In genomic region chr9:106821050-106821617, GRCm38 (mm10) we compare ENCODE assay signal across 7 mouse cellular contexts. TPM values are rescaled to one million over a fixed set of nuclear protein-coding genes. Genes with fewer than 3 reads are reported as not detected.
DNase-seq lines count a peak whose midpoint lies in the region; ATAC-seq and TF ChIP-seq lines count a peak whose summit lies in the region.

No protein-coding gene starts in this region.

- H3K4me1 ChIP-seq in spleen, adult 2 months (ENCODE audit: control insufficient read depth, insufficient read depth, insufficient read length): peaks cover 2% of the 10 kb centered on the region; the same call in 1 of the 2 replicates
- no peaks in the 10 kb centered on the region for H3K4me1 ChIP-seq in hindbrain, embryonic 11.5 days (replicated peaks; ENCODE audit: control insufficient read depth, insufficient read depth, low read length)
- no peaks in the 10 kb centered on the region for H3K4me1 ChIP-seq in lung, postnatal 0 days (ENCODE audit: insufficient read depth, low read depth, low read length)

- H3K27me3 ChIP-seq in spleen, adult 2 months (ENCODE audit: control insufficient read depth, insufficient read depth, low read length): no peaks in the 10 kb centered on the region
- no peaks in the 10 kb centered on the region for H3K27me3 ChIP-seq in hindbrain, embryonic 11.5 days (ENCODE audit: control insufficient read depth, insufficient read depth, low read length)
- no peaks in the 10 kb centered on the region for H3K27me3 ChIP-seq in lung, postnatal 0 days (replicated peaks; ENCODE audit: insufficient read depth, low read length)

- H3K27ac ChIP-seq in spleen, adult 2 months (ENCODE audit: insufficient read depth, low read length): 0 out of 2 replicates have a peak overlapping the region, but pooled peaks have one; percentile 19
- no peak overlapping the region for H3K27ac ChIP-seq in hindbrain, embryonic 11.5 days (ENCODE audit: low read depth, low read length)
- no peak overlapping the region for H3K27ac ChIP-seq in lung, postnatal 0 days (ENCODE audit: low read length)

- no peak for TF ChIP-seq CTCF in spleen, adult 2 months (IDR thresholded peaks at IDR 0.05; ENCODE audit: extremely low read depth, insufficient read depth, insufficient read length, insufficient replicate concordance)
- TF ChIP-seq CTCF in lung, postnatal 0 days (IDR thresholded peaks at IDR 0.05): no peak

- 9% methylated on average over 15 of the region's 15 CpGs for WGBS in spleen, adult 2 months
- WGBS in hindbrain, embryonic 11.5 days: 53% methylated on average over 15 of the region's 15 CpGs
- 40% methylated on average over 15 of the region's 15 CpGs for WGBS in lung, postnatal 0 days

- DNase-seq in spleen, adult 2 months (ENCODE audit: low read depth in 1 of 2, low spot score in 2 of 2): no peak
- no peak for DNase-seq in spleen, postnatal 4 days (ENCODE audit: low spot score in 2 of 2)
- DNase-seq in embryo, embryonic 11 days: peak; percentile 2
- peak; percentile 20 for DNase-seq in hindbrain, embryonic 11.5 days (ENCODE audit: low spot score)
- peak; percentile 28 for DNase-seq in lung, postnatal 0 days (ENCODE audit: low spot score)
- DNase-seq in yolk sac, embryonic 10.5 days (ENCODE audit: low spot score): peak; percentile 8
- DNase-seq in urinary bladder, postnatal 25 days (ENCODE audit: low spot score): no peak

- H3K4me2 ChIP-seq in hindbrain, embryonic 11.5 days (replicated peaks; ENCODE audit: low read depth, low read length): peak overlapping the region; percentile 40
- H3K4me2 ChIP-seq in lung, postnatal 0 days (replicated peaks; ENCODE audit: low read depth, low read length): peak overlapping the region; percentile 64

- H3K9ac ChIP-seq in hindbrain, embryonic 11.5 days (ENCODE audit: low read depth, low read length): peak overlapping the region; percentile 56
- peak overlapping the region; percentile 33 for H3K9ac ChIP-seq in lung, postnatal 0 days (replicated peaks; ENCODE audit: low read depth)

- H3K9me3 ChIP-seq in hindbrain, embryonic 11.5 days (ENCODE audit: control insufficient read depth, low read length): no peaks in the 10 kb centered on the region
- H3K9me3 ChIP-seq in lung, postnatal 0 days (ENCODE audit: low read length): no peaks in the 10 kb centered on the region

- H3K4me3 ChIP-seq in spleen, adult 2 months (ENCODE audit: extremely low read depth, insufficient read depth, insufficient read length): peak overlapping the region; percentile 62
- peak overlapping the region; percentile 95 for H3K4me3 ChIP-seq in hindbrain, embryonic 11.5 days (ENCODE audit: low read depth, low read length)
- H3K4me3 ChIP-seq in lung, postnatal 0 days (ENCODE audit: low read depth, low read length): peak overlapping the region; percentile 94

- ATAC-seq in hindbrain, embryonic 11.5 days (ENCODE audit: low FRiP score): no peak
- ATAC-seq in lung, postnatal 0 days: no peak

- H3K36me3 ChIP-seq in spleen, adult 2 months (ENCODE audit: control insufficient read depth, insufficient read depth, low read length): no peaks in the 10 kb centered on the region
- H3K36me3 ChIP-seq in hindbrain, embryonic 11.5 days (ENCODE audit: control insufficient read depth, insufficient read depth, low read length): no peaks in the 10 kb centered on the region
- no peaks in the 10 kb centered on the region for H3K36me3 ChIP-seq in lung, postnatal 0 days (ENCODE audit: insufficient read depth, low read length)

- no peak for TF ChIP-seq EP300 in lung, postnatal 0 days (IDR thresholded peaks at IDR 0.05)

- no peak for TF ChIP-seq POLR2A in spleen, adult 2 months (IDR thresholded peaks at IDR 0.05; ENCODE audit: low read depth, low read length)

RNA-seq across cellular contexts. Expression of gene Dcaf1, which starts 0.5 kb away (rescaled TPM):
- 7.5 and 8.5 TPM in 2 replicates for polyA plus RNA-seq in spleen, adult 2 months (2012; rRNA removed)
- 30.4 and 32.1 TPM in 2 replicates for polyA plus RNA-seq in hindbrain, embryonic 11.5 days (2014; fragmentation: Nextera tagmentation; extraction: Ambion mirVana)
- 5.9 and 7.2 TPM in 2 replicates for polyA plus RNA-seq in lung, postnatal 0 days (2015; fragmentation: Nextera tagmentation; extraction: Ambion mirVana)

RNA-seq across cellular contexts. Expression of gene Rad54l2, which starts 32.1 kb away (rescaled TPM):
- 22.9 and 30.5 TPM in 2 replicates for polyA plus RNA-seq in spleen, adult 2 months (2012; rRNA removed)
- 6.3 and 8.8 TPM in 2 replicates for polyA plus RNA-seq in hindbrain, embryonic 11.5 days (2014; fragmentation: Nextera tagmentation; extraction: Ambion mirVana)
- polyA plus RNA-seq in lung, postnatal 0 days (2015; fragmentation: Nextera tagmentation; extraction: Ambion mirVana): 2.5 and 2.8 TPM in 2 replicates

Comparison
In these comparisons a context has a peak if more than half of its experiments do, and no peak if none do; other contexts are left out.
1. DNase-seq: peak in embryo, embryonic 11 days (single experiment), hindbrain, embryonic 11.5 days (single experiment), lung, postnatal 0 days (single experiment) and yolk sac, embryonic 10.5 days (single experiment); none in spleen, adult 2 months (0 of 2), spleen, postnatal 4 days (0 of 2) and urinary bladder, postnatal 25 days (single experiment).
2. Peak in every context shown above with its lines, with median percentiles within 50 percentile points of each other: H3K4me3 ChIP-seq.